Mouse (Mus musculus): ENCODE data around the gene Adpgk.

The Adpgk gene

GRCm38 (mm10) chr9:59369220-59369619, 77.9 kb downstream of the Adpgk start:
- no peak for DNase-seq (ENCODE audit: low read depth, low spot score)

GRCm38 (mm10) chr9:59369646-59370045, 78.3 kb downstream of the Adpgk start:
- DNase-seq (ENCODE audit: low read depth, low spot score), result no peak
